Mouse (Mus musculus) Patski (cell line): ENCODE results near the gene Sh3bgrl3. TPM values are rescaled to one million over a fixed set of nuclear protein-coding genes. Genes with fewer than 3 reads are reported as not detected.
"Not testable (repeated sequence)": the region's sequence is repeated elsewhere in the genome, so short reads cannot be mapped to it uniquely, and the experiment has no call there.

Experiments
- ATAC-seq: fragments of 100-300 bp; one replicate; pipeline ENCODE4 v1.8.0; 2021
- CTCF ChIA-PET: fragments of 350-600 bp; sonication (Branson Sonifier 250); formaldehyde crosslinking; loops from one replicate; lab custom pipeline; 2022; ENCODE audit warnings: inconsistent platforms; lab: Charles Lee
- POLR2A ChIA-PET: fragments of 350-600 bp; sonication (Branson Sonifier 250); formaldehyde crosslinking; loops from one replicate; lab custom pipeline; 2022; ENCODE audit warnings: antibody characterized with exemption, inconsistent platforms; lab: Charles Lee
- DNase-seq: peaks from one replicate; pipeline ENCODE4 v3.0.0-alpha.2; 2011; ENCODE audit warnings: low read depth, low spot score
- H3K27me3 ChIP-seq: fragments of 371-371 bp; one replicate; pipeline ENCODE4 v1.5.1; 2021
- CTCF ChIP-seq: fragments of 100-300 bp; IDR thresholded peaks from one replicate; pipeline ENCODE4 v1.5.1; 2021
- in situ Hi-C: fragments of 300-500 bp; cut with MboI; formaldehyde crosslinking; loops from 3 replicates; pipeline ENCODE4 v1.11.1; 2018; ENCODE audit warnings: low pct_unique_long_range_greater_than_20kb, mixed read lengths
- polyA plus RNA-seq: library from polyadenylated mRNA; unstranded; gene quantifications from one replicate; pipeline ENCODE4 v1.2.3, GENCODE M21; 2021

The Sh3bgrl3 gene
- polyA plus RNA-seq, 1 experiment from 2014 or later = 207 TPM

- ATAC-seq = no peak
- POLR2A ChIA-PET = interaction anchor here (0.7 kb wide), 1 partner anchor 28 kb away, joined by 3 read pairs; the partner anchor contains the start of gene Sh3bgrl3
- in situ Hi-C loops = no loop called here
Measured at GRCm38 (mm10) chr4:134155961-134156465, 27.4 kb upstream of the Sh3bgrl3 start.

DNA sequence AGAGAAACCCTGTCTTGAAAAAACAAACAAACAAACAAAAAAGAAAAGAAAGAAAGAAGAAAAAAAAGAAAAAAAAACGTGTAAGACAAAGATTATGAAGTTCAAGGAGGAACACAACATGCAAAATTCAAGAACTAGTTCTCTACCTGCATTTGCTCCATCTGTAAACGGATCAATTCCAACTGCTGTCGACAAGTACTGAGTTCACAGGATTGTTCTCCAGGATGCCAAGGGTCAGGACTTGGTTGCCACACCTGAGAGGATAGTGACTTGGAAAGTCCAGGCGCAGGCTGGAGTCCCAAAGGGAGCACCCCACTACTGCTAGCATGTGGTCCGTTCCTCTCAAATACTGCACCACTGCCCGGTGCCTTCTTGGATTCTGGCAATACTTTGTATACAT, 26.9 kb upstream of the Sh3bgrl3 start:
- ChIA-PET CTCF (interaction anchor here (2.2 kb wide), 1 partner anchor 11 kb away, joined by 7 read pairs; no protein-coding TSS in a partner anchor), POLR2A (no interaction called here)
- in situ Hi-C loops = no loop called here
- DNase-seq (no peak), ATAC-seq (no peak)
- no peaks in the 10 kb centered on the region for H3K27me3 ChIP-seq
- TF ChIP-seq CTCF = no peak

More at GRCm38 (mm10) chr4:134155961-134156465, 27.4 kb upstream of the Sh3bgrl3 start:
- no peaks in the 10 kb centered on the region for H3K27me3 ChIP-seq
- DNase-seq = no peak
- CTCF ChIA-PET = interaction anchor here (1.0 kb wide), 1 partner anchor 13 kb away, joined by 4 read pairs; no protein-coding TSS in a partner anchor
- TF ChIP-seq CTCF = no peak

DNA sequence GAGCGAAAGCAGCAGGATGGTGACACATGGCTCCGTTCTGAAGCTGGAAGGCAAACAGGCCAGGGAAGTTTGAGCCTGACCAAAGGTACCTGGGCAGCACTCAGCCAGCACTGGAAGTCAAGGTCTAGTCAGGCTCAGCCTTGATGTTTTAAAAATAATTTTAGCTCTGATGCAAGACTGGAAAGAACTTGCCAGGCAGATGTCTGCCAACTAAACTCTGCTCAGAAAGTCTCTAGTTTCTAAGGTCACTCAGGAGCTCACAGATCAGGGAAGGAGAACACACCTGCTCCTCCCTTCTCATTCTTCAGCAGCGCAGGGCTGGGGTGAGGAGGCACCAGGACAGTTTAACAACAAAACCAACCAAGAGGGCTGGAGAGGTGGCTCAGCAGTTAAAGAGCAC, 25.8 kb upstream of the Sh3bgrl3 start:
- no peak for DNase-seq
- ATAC-seq = no peak
- CTCF ChIA-PET = interaction anchor here (2.2 kb wide), 1 partner anchor 13 kb away, joined by 7 read pairs; no protein-coding TSS in a partner anchor
- no peak for TF ChIP-seq CTCF
- POLR2A ChIA-PET = interaction anchor here (0.9 to 1.4 kb wide), 2 partner anchors 25 to 27 kb away, joined by 3 to 4 read pairs; partner anchors contain the start of gene Sh3bgrl3
- H3K27me3 ChIP-seq = no peaks in the 10 kb centered on the region
- in situ Hi-C loops = no loop called here

DNA sequence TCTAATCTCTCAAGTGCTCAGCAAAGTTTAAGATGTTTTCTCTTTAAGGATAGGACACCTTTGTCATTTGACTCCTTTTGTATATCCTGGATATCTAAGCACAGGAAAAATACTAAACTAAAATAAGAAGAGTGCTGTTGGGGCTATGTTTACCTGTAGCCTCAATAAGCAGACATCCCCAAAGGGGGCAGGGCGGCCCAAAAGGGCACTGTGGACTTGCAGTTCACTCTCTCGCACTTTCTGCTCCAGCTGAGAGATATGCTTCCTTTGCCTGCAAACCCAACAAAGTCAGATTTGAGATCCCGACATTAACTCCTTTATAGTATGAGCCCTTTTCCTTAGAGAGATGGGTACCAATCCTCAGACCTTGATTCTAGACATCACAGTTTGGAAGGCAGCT, 25.1 kb upstream of the Sh3bgrl3 start:
- in situ Hi-C loops = no loop called here
- ChIA-PET CTCF (interaction anchor here (2.2 kb wide), 1 partner anchor 13 kb away, joined by 7 read pairs; no protein-coding TSS in a partner anchor), POLR2A (interaction anchor here (1.4 kb wide), 1 partner anchor 26 kb away, joined by 3 read pairs; no protein-coding TSS in a partner anchor)
- DNase-seq (no peak), ATAC-seq (no peak)
- no peak for TF ChIP-seq CTCF
- no peaks in the 10 kb centered on the region for H3K27me3 ChIP-seq

DNA sequence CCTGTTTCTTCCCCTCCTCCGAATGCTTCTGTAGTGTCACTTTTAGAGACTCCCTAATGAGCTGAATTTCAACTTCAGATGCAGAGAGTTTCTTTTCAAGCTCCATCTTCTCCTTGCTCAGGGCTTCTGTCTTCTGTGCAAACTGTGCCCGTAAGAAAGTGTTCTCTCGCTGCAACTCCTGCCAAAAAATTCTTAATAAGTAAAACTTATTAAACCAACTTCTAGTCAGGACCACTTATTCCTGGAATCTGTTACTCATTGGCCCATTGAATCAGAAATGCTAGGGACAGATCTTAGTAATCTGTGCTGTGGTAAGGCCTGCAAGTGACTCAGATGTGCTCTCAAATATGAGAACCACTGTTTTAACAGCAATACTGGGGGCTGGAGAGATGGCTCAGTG, 23.5 kb upstream of the Sh3bgrl3 start:
- ChIA-PET POLR2A (interaction anchor here (0.9 kb wide), 1 partner anchor 19 kb away, joined by 3 read pairs; no protein-coding TSS in a partner anchor), CTCF (interaction anchor here (1.1 to 1.8 kb wide), 4 partner anchors 13 to 35 kb away, joined by 3 to 7 read pairs (median 3); partner anchors contain the start of gene Cep85)
- TF ChIP-seq CTCF = no peak
- H3K27me3 ChIP-seq = no peaks in the 10 kb centered on the region
- no peak for DNase-seq
- ATAC-seq = no peak
- in situ Hi-C loops = no loop called here

DNA sequence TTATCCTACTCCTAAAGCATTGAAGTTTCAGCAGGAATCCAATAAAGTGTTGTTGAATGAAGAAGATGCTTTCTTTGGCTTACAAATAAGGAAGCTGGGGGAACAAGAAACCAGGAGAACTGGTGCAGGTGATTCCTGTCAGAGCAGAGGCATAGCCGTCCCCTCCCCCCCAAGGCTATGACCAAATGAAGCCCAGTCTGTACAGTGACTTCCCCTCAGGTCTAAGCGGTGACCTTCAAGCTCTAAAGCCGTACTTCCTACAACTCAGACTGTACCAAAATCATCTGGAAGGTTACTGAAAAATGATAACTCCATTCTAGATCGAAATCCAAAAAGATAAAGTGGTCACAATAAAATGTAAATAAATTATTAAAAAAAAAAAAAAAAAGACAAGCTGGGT, 20.8 kb upstream of the Sh3bgrl3 start:
- POLR2A ChIA-PET = no interaction called here
- no peaks in the 10 kb centered on the region for H3K27me3 ChIP-seq
- DNase-seq (no peak), ATAC-seq (no peak)
- in situ Hi-C loops = no loop called here
- CTCF ChIA-PET = no interaction called here
- TF ChIP-seq CTCF = no peak

GRCm38 (mm10) chr4:134144297-134144696, 15.7 kb upstream of the Sh3bgrl3 start:
- POLR2A ChIA-PET, H3K27me3 ChIP-seq, in situ Hi-C loops, DNase-seq, ATAC-seq, CTCF ChIA-PET: not testable (repeated sequence)

DNA sequence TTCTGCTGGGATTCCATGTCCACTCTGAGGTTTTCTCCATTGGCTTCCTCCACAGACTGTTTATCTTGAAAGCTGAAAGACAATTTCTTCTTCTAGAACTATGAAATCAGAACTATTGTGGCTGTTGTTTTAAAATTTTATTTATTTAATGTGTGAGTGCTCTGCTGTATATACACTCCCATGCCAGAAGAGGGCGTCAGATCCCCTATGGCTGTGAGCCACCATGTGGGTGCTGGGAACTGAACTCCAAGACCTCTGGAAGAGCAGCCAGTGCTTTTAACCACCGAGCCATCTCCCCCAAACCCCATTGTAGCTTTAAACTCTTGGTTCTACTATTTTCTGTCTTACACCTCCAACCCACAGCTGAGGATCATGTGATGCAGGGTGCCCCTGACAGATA, 10.3 kb upstream of the Sh3bgrl3 start:
- no peak for TF ChIP-seq CTCF
- ChIA-PET CTCF (interaction anchor here (1.4 to 1.5 kb wide), 2 partner anchors 13 to 31 kb away, joined by 3 read pairs; no protein-coding TSS in a partner anchor), POLR2A (no interaction called here)
- ATAC-seq (no peak), DNase-seq (no peak)
- in situ Hi-C loops = no loop called here
- no peaks in the 10 kb centered on the region for H3K27me3 ChIP-seq

DNA sequence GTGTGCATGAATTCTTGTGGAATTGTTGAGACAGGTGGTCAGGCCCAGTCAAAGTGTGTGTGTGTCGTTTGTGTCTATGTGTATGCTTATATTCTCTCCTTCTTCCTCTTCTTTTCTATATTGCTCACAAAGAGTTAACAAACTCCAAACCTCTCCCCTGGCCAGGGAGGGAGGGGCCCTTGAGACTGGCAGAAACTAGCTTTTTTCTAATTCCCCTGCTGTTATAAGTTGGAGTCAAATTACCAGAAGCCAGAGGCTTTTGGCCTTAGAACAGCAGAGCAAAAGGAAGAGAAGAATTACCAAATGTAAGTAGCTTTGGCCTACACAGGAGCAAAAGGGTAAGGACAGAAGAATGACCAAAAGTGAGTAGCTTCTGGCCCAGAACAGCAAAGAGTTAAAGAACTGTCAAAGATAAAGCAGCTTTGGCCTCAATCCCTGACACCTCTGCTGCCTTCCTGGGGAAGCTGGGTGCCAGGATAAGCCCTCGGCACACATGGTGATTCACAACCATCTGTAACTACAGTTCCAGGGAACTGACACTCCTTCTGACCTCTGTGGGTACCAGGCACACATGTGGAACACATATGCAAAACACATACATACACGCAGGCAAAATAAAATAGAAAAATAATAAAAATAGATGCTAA, 7.8 kb upstream of the Sh3bgrl3 start:
- H3K27me3 ChIP-seq = no peaks in the 10 kb centered on the region
- DNase-seq = no peak
- no peak for TF ChIP-seq CTCF
- ChIA-PET CTCF (no interaction called here), POLR2A (interaction anchor here (1.6 kb wide), 1 partner anchor 8 kb away, joined by 5 read pairs; the partner anchor contains the start of gene Sh3bgrl3)
- no peak for ATAC-seq
- in situ Hi-C loops = no loop called here

GRCm38 (mm10) chr4:134132519-134133095, 4.0 kb upstream of the Sh3bgrl3 start:
- ATAC-seq = peak; percentile 62
- DNase-seq = no peak
- in situ Hi-C loops = no loop called here
- no peak for TF ChIP-seq CTCF
- CTCF ChIA-PET = interaction anchor here (1.2 kb wide), 1 partner anchor 54 kb away, joined by 3 read pairs; the partner anchor contains the start of gene Cep85
- POLR2A ChIA-PET = interaction anchor here (1.1 kb wide), 1 partner anchor 19 kb away, joined by 3 read pairs; no protein-coding TSS in a partner anchor
- no peaks in the 10 kb centered on the region for H3K27me3 ChIP-seq
